Mouse (Mus musculus) brain, embryonic 14.5 days (tissue): Measurements from ENCODE around the gene Pin1rt1. TPM values are rescaled to one million over a fixed set of nuclear protein-coding genes. Genes with fewer than 3 reads are reported as not detected.
A peak's percentile ranks its signal among the peaks of the same experiment; 100 is the strongest.

Experiments
- DNase-seq: peaks from one replicate; pipeline ENCODE4 v3.0.0-alpha.2; 2011; ENCODE audit warnings: low read depth
- CTCF ChIP-seq: fragments of 200-500 bp; IDR thresholded peaks from 2 replicates; pipeline ENCODE4 v1.5.1; 2012; ENCODE audit warnings: inconsistent platforms, mild to moderate bottlenecking, moderate library complexity, borderline replicate concordance; ENCODE audit not compliant: insufficient read depth, insufficient read length; ENCODE audit errors: extremely low read depth
- POLR2A ChIP-seq: fragments of 200-500 bp; IDR thresholded peaks from 2 replicates; pipeline ENCODE4 v1.6.1; 2012; ENCODE audit warnings: mild to moderate bottlenecking, inconsistent platforms, borderline replicate concordance; ENCODE audit not compliant: poor library complexity, insufficient read depth, insufficient read length, severe bottlenecking; ENCODE audit errors: extremely low read depth
- polyA plus RNA-seq: library from polyadenylated mRNA; depleted of rRNA; stranded (reverse); fragments of >200 nt; gene quantifications from 2 replicates; pipeline ENCODE4 v1.2.3, GENCODE M21; 2012

Gene Pin1rt1
- polyA plus RNA-seq, 1 experiment = not detected

- TF ChIP-seq CTCF (no peak), POLR2A (no peak)
- no peak for DNase-seq
Measured at GRCm38 (mm10) chr2:104740248-104740949, 24.2 kb upstream of the Pin1rt1 start.

- no peak for DNase-seq
- no peak for TF ChIP-seq CTCF
- no peak for TF ChIP-seq POLR2A
Measured at GRCm38 (mm10) chr2:104739691-104740090, 23.5 kb upstream of the Pin1rt1 start.

DNA sequence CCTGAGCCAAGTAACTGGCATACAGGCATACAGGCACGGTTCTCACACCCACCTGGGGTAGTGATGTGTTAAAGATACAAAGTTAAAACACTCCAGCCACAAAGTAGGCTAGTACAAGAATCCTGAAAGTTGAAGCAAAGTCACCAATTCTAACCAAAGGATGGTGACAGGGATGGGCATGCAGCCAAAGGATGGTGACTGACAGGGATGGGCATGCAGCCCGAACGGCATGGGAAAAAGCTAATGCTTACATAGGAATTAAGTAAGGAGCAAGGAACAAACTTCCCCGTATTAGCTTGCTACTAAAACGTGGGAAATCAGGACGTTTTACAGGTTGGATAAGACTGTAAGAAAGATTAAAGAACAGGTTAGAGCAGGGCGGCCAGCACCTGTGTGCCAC, 20.1 kb upstream of the Pin1rt1 start:
- peak; percentile 43 for DNase-seq
- TF ChIP-seq CTCF (no peak), POLR2A (no peak)

GRCm38 (mm10) chr2:104732562-104733256, 16.5 kb upstream of the Pin1rt1 start:
- peak; percentile 38 for DNase-seq
- TF ChIP-seq POLR2A = no peak

DNA sequence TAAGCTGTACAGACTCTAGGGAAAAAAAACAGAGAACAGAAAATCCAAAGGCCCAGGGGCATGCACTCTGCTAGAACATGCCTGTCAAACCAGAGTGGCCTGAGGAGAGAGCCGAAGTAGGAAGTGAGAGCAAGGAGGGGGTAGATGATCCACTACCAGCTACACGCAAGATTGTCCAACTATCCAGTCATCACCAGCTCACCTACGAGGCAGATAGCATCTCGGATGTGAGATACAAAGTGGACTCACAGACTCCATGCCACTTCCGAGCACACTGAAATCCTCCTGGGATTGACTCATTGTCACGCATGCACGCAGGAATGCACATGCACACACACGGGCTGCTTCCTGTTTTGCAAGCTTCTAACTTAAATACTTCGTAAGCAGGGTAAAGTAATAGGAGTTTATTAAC, 15.9 kb upstream of the Pin1rt1 start:
- DNase-seq = no peak
- TF ChIP-seq POLR2A (no peak), CTCF (no peak)

GRCm38 (mm10) chr2:104727369-104727768, 11.2 kb upstream of the Pin1rt1 start:
- TF ChIP-seq POLR2A = no peak
- TF ChIP-seq CTCF = no peak
- no peak for DNase-seq

DNA sequence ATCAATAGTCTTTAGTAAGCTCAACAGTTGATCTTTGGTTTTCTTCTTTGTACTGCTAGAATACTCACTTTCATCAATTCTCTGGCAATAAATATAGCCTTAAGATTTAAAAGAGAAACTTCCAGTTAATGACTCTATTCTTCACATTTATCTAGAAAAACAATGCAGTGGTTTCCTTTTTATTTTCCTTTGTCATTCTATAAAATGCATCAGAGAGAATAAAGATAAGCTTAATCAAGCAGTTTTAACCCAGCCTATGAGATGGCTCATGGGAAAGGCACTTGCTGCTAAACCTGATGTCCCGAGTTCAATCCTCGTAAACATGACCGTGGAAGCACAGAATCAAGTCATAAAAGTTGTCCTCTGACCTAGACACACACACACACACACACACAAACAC, 5.8 kb upstream of the Pin1rt1 start:
- no peak for TF ChIP-seq POLR2A
- TF ChIP-seq CTCF = no peak
- DNase-seq = no peak

- DNase-seq = no peak
- TF ChIP-seq POLR2A (no peak), CTCF (no peak)
Measured at GRCm38 (mm10) chr2:104717827-104718226, 1.6 kb upstream of the Pin1rt1 start.

GRCm38 (mm10) chr2:104717231-104717735, 1.1 kb upstream of the Pin1rt1 start:
- DNase-seq = no peak
- TF ChIP-seq CTCF (no peak), POLR2A (no peak)

DNA sequence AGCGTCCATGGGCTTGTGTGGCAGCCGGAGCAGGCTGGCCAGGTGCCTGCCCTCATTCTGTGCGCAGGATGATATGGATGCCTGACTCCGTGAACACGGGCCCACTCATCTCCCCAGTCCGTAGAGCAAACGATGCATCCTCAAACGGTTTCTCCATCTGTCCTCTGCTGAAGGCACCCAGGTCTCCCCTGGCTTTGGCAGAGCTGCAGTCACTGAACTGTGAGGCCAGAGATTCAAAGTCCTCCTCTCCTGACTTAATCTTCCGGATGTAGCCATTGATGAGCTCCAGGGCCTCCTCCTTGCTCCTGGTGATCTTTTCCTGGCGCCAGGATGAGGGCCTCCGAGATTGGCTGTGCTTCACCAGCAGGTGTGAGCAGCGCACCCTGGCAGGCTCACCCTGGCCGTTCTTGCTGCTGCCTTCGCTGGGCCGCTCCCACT, 1.9 kb downstream of the Pin1rt1 start:
- DNase-seq = no peak
- no peak for TF ChIP-seq POLR2A
- no peak for TF ChIP-seq CTCF

DNA sequence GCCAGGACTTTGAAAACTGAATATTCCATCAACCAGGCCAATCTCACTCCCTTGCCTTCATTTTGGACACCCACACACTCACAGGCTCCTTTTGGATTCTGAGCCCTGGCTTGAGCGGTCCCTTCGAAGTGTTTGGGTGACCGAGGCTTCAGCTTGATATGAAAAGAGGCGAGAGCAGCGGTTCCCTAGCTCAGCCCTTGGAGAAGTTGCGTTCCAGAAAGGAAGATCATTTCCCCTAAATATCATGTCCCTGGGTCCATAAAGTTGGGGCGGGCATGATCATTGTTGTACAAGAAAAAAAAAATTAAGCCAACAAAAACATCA, 3.7 kb downstream of the Pin1rt1 start:
- no peak for DNase-seq

More for the DNA sequence above, 3.7 kb downstream of the Pin1rt1 start:
- TF ChIP-seq POLR2A = no peak
- TF ChIP-seq CTCF = no peak
